Mouse (Mus musculus): Measurements from ENCODE around the gene Gm11627.

The Gm11627 gene

DNA sequence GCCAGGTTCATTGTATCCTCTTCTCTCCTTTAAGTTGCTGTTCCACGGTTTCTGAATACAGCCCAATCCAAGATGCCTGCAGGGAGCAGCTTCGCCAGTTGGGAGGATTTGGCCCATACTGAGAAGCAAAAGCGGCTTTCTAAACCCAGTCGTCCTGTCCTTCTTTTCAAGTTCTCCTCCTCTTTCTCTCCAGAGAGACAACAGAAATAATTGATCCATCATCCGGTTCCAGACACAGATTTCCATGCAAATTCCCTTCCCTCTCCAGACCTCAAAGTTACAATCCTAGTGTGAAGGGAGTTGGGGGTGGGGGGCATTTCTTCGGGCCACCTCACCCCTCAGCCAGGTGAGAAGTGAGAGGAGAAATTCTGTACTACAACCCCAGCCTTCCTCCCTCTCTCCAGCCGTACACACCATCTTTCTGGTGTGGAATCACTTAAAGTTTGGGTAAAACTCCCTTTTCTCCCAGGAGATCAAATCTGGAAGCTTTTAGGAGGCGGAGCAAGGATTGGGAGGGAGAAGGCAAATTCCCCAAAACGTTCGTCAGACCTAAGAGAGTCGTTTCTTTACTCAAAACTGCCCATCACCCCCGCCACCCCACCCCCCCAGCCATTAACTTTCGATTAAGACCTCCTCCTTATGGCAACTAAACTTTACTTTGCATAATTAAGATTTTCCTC is 23.7 kb upstream of the Gm11627 start:
- in situ Hi-C loops (cut with MboI) = no loop called here

DNA sequence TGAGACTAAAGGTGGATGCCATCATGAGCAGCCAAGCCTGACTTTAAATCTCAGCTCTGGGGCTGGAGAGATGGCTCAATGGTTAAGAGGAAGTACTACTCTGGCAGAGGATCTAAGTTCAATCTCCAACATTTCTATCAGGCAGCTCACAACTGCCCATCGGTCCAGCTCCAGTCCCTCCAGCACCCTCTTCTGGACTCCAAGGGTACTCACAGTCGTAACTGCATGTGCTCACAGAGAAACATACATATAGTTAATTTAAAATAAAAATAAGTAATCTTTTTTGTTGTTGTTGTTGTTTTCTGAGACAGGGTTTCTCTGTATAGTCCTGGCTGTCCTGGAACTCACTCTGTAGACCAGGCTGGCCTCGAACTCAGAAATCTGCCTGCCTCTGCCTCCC is 20.7 kb upstream of the Gm11627 start:
- in situ Hi-C loops (cut with MboI) = no loop called here

DNA sequence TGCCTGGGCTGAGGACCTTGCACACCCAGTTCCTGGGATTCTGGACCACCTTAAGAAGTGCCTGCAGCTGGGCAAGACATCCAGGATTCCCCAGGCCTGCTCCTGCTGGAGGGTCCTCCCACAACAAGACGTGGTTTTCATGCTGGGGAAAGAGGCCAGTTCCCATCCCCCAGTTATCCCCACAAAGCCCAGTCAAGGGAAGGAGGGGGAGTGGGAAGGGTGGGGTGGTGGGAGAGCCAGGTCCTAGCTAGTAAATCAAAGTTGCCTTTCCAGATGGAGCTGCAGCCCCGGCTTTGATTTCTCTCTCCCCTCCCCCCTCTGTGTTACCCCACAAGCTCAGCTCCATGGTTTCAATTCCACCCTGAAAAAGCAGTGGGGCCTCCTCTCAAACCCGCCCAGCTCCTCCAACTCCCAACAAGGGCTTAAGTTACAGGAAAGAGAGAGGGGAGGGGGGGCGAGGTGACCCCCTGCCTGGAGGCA is 16.1 kb upstream of the Gm11627 start:
- in situ Hi-C loops (cut with MboI) = no loop called here

DNA sequence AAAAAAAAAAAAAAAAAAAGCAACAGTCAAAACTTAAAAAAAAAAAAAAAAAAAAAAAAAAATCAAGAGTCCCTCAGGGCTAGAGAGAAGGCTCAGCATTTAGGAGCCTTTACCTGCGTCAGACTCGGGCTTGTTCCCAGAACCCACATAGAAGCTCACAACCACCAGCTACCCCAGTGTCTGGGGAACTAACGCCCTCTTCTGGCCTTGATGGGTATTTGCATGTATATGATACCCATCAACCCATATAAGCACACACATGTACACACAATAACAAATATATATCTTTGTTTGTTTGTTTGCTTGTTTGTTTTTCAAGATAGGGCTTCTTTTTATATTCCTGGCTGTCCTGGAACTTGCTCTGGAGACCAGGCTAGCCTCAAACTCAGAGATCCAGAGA is 8.3 kb upstream of the Gm11627 start:
- in situ Hi-C loops (cut with MboI) = no loop called here

DNA sequence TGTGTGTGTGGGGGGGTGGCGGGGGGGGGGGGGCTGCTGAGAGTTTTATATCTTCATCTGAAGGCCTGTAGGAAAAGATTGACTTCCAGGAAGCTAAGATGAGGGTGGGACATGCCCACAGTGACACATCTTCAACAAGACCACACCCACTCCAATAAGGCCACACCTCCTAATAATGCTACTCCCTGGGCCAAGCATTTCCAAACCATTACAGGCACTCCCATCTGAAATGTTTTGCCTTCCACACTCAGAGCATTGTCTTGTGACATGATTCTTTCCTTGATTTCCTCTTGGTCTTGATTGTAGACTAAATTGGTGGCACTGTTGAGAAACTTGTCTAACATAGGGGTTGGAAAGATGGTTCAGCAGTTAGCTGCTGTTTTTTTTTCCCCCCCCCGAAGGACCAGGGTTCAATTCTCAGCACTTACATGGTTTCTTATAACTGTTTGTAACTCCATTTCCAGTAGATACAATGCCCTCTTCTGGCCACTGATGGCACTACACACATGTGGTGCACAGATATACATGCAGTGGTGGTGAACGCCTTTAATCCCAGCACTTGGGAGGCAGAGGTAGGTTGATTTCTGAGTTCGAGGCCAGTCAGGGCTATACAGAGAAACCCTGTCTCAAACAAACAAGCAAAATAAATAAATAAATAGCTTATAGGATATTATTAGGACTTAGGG is 7.3 kb upstream of the Gm11627 start:
- in situ Hi-C loops (cut with MboI) = no loop called here

DNA sequence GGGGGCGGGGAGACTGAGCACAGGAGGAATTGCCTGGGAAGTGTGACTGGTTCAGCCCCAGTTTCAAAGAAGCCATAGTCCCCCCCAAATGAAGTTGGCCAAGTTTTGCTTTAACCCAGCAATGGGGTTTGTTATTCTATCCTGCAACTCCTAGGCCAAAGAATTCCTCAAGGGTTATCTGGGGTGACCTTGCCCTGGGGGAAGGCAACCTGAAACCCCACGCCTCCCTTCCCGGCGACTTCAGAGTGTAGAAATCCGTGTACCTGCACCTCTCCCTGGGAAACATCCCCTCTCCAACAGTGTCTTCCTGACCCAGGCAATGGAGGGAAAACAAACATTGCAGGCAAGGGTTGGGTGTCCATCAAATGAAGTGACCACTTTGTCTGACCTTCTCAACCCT is 3.5 kb upstream of the Gm11627 start:
- in situ Hi-C loops (cut with MboI) = no loop called here

DNA sequence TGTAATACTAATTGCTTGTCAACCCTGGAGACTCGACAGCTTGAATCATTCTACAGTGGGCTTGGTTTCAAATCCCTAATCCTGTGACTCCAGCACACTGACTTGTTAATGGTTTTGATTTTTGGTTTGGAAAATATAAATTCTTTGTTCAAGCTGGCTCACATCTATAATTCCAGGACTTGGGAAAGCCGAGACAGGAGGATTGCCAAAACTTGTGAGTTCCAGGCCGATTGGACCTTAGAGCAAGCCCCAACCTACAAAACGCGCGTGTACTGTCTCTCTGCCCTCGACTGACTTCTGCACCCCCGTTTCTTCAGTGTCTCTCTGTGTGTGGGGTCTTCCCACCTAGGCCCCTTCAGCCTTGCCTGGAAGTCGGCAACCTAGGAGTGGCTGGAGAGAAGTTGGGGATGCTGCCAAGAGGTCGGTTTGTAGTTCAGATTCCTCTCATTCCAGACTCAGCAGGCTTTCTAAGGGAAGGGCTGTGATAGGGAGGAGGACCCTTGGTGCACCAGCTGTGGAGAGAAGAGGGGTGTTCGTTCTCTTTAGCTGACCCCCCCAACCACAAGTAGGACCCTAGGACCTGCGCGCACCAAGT is 2.9 kb upstream of the Gm11627 start:
- in situ Hi-C loops (cut with MboI) = no loop called here

DNA sequence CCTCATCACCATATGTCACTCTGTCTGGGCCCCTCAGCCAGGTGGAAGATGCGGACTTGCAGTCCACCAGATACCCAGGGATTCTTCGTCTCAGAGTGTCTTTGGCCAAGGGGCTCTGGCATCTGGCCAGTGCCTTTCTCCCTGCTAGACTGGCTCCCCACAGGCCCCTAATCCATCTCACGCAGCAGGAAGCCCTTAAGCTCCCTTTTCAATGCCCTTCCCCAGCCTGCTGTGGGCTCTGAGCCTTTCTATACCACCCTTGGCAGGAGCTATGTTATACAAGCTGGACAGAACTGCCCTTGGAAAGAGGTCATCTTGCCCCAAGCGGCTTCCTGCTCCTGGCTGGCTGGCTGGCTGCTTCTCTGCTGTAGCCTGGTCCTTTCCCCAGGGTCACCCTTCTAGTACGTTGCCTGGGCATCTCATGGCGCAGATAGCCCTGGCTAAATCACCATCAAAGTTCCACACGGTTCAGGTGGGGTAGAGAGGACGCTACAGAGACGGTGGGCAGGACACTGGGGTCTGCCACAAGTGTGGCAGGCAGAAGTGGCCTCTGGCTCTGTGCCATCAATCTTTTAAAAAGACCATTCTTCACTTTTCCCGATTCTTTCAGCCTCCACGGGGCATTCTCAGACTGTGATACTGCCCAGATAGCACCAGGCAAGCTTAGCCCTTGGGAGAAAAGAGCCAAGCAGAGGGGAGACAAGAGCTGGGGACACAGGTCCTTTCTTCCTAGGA is 2.2 kb upstream of the Gm11627 start:
- in situ Hi-C loops (cut with MboI) = no loop called here

DNA sequence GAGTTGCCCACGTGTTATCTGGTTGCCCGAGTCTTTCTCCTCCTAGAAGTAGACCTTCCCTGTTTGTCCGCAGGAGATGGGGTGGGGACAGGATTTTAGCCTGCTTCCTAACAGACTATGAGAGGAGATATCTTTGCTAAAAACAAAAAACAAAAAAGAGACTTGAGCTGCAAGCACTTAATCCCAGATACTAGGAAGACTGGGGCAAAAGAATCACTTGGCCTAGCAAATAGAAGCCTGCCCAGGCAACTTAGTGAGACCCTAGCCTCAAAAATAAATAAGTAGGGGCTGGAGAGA is 721 bp upstream of the Gm11627 start:
- in situ Hi-C loops (cut with MboI) = no loop called here

DNA sequence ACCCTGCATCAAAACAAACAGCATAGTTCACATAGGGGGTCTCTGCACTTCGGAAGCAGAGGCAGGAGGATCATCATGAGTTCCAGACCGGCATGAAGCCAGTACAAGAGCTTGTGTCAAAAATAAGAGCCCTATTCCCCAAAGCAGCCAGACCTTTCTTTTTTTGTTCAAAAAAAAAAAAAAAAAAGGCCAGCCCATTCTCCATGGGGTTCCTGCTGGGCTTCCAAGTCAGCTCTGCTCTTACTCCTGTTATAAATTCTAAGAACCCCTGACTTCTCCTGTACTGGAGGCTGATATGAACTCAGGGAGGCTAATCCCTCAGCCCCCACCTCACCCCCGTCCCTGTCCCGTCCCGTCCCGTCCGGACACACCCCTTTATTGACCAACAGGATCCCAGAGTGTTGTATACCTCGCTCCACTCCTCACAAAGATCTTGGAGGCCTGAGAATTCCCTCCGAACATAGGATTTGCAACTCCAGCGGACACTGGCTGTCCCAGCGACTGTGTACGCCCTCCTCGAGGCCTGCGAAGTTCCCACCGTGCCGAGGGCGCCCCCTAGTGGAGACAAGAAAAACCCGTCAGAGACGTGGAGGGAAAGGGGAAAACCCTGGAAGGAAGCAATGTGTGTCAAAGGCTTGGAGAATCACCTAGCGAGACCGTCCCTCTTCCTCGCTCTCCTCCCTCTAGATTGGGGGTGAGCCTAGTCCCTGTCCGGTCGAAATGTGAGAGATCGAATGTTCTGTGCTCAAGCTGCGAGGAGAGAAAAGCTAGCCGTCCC is 731 bp downstream of the Gm11627 start:
- in situ Hi-C loops (cut with MboI) = no loop called here

DNA sequence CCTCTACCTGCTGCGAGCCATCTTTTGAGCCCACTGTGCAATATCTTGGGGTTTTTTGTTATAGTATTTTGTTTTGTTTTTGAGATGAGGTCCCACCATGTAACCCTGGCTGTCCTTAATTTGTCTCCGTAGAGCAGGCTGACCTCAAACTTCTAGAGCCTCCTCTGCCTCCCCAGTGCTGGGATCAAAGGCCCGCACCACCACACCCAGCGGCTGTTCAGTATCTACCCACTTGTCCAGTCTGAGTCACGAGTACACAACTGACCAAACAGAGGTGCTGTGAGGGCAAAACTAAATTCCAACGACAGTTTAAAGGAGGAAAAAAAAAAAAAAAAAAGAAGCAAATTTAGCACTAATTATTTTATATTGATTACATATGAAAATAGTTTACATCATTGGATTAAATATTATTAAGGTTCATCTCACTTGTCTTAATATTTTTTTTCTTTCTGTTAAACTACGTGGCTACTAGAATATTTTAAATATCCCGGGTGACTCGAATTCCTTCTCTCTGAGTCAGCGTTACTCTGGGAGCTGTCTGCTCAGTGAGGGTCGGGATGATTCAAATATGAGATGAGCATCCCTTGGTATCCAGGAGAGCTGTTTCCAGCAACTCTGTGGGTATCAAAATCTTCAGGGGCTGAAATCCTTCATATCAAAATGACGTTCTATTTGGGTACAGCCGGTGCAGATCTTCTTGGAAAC is 3.1 kb downstream of the Gm11627 start:
- in situ Hi-C loops (cut with MboI) = no loop called here

DNA sequence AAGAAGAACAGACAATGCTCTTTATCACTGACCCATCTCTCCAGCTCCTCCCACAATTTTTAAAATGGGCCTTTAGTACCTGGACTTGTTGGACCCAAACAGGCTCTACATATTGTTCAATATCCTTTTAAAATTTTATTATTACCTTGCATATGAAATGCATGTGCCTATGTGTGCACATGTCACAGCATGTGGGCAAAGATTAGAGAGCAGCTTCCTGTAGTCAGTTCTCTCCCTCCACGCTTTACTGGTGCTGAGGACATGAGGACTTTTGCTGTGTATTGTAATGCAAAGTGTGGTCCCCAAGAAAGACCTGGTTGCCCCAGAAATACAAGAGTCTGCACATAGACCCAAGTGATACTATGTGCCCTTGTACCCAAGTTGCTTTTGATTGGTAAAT is 4.2 kb downstream of the Gm11627 start:
- in situ Hi-C loops (cut with MboI) = no loop called here

DNA sequence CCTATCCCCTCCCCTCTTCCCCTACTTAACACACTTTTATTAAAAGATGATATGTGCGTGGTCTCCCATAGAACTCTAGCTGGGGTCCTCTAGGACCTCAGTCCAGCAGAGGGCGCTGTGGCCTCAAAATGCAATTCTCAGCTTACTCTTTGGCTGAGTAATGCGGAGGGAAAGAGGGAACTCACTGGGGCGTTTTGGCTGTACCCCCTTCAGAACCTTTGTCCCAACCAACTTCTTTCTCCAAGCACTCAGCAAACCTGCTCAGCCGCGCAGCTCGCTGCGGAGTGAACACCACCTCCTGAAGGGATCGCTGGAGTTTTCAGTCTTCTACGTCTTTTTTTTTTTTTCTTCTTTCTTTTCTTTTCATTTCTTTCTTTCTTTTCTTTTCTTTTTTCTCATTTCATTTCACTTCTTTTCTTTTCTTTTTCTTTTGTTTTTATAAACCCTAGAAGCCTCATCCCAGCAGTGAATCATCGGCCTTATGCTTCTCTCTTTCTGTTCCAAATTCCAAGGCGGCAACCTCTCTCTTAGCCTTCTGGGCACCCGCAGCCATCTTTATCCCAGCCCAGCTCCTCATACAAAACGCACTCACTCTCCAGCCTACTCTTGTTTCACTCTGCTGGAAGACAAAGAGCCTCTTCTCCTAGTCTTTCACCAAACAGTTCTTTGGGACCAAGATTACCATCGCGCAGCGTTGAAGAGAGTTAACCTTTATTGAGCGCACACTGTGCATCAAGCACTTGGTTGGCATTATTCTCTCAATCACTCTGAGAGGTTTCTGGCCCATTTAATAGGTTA is 6.2 kb downstream of the Gm11627 start:
- in situ Hi-C loops (cut with MboI) = no loop called here

DNA sequence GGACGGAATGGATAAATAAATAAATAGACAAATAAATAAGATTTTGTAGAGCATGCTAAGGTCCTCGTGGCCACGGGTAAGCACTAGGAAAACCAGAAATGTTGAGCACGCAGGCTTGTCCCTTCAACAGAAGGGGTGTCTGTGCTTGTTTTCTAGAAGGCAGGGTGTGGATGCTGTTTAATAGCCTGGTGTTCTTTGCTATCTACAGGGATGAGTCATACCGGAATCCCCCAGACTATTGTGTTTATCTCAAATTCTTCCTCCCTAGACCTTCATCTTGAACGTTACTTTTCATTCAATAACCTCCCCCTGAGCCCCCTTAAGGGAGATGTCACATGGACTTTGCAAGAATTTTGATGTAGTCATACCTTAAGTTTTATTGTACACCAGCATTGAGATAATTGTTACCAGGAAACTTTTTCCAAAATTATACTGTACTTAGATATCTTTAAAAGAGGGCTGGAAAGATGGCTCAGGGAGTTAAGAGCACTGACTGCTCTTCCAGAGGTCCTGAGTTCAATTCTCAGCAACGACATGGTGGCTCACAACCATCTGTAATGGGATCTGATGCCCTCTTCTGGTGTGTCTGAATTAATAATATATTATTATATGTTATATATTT is 10.4 kb downstream of the Gm11627 start:
- in situ Hi-C loops (cut with MboI) = no loop called here

DNA sequence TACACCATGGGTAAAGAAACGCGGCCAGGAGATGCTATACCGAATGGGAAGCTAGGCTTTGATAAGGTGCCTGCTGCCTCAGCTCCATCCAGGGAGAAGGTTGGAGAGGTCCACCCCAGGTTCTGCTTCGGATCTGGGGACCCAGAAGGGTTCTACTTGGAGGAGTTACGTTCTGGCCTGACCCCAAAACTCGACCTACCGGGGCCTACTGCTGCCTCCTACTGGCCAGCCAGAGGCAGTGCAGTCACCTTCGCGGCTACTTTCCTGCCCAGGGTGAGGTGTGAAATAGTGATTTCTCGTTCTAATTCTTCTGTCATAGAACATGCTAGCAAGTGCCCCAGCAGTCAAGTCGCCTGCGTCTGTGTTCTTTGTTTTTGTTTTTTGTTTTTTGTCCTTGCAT is 11.1 kb downstream of the Gm11627 start:
- in situ Hi-C loops (cut with MboI) = no loop called here

DNA sequence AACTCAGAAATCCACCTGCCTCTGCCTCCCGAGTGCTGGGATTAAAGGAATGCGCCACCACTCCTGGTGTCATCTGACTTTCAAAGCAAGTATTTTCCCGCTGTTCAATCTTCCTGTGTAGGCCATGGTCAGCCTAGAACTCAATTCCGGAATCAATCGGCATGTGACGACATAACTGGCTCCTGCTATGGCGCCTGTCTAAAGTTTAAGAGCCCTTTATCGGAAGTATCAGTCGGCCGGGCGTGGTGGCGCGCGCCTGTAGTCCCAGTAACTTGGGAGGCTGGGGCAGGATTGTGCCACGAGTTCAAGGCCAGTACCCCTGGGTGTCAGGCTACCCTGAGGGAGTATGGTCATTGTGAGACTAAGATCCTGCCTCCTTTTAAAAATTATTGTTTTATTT is 11.5 kb downstream of the Gm11627 start:
- in situ Hi-C loops (cut with MboI) = no loop called here

DNA sequence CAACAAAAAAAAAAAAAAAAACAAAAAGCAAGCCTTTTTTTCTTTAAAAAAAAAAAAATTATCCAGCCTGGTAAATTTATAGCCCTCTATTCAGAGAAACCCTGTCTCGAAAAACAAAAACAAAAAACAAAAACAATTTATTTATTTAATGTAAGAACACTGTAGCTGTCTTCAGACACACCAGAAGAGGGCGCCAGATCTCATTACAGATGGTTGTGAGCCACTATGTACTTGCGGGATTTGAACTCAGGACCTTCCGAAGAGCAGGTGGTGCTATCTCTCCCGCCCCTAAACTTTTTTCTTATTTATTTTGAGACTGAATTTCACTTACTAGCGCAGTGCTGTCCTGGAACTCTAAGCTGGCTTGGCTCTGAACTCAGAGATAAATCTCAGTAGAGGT is 12.1 kb downstream of the Gm11627 start:
- in situ Hi-C loops (cut with MboI) = no loop called here

DNA sequence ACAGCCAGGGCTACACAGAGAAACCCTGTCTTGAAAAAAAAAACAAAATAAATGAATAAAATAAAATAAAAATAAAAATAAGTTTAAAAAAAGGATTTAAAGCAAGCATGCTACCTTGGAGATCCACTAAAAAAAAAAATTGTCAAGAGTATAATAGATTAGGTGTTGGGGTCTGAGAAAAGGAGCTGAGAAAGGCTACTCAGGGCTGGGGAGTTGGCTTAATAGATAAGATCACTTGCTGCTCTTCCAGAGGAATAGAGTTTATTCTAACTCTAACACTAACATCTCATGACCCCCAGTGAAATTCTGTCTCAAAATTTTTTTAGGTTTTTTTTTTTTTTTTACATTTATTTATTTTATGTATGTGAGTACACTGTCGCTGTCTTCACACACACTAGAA is 13.0 kb downstream of the Gm11627 start:
- in situ Hi-C loops (cut with MboI) = no loop called here

DNA sequence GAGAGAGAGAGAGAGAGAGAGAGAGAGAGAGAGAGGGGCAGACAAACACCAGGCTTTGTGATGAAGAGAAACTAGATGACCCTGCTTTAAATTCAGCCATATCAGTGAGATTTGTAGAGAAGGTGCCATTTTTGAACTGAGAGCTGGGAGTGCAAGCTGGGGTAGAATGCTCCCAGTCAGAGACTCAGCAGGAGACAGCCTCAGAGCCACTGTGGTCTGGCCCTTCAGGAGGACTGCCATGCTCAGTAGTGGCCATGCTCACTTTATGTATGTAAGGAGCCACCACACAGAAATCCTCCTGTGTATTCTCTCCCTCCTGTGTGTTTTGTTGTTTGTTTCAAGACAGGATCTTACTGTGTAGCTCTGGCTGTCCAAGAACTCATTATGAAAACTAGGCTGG is 13.5 kb downstream of the Gm11627 start:
- in situ Hi-C loops (cut with MboI) = no loop called here

All from mature B cell (primary cell).